Mouse (Mus musculus) liver, embryonic 14.5 days (tissue): ENCODE measurements around the gene Slc12a9.

Experiments
- CTCF ChIP-seq: IDR thresholded peaks from 2 replicates; pipeline ENCODE4 v1.5.1; 2016; ENCODE audit warnings: antibody characterized with exemption, low read depth, control low read depth
- EP300 ChIP-seq: IDR thresholded peaks from 2 replicates; pipeline ENCODE4 v1.6.1; 2016; ENCODE audit warnings: antibody characterized with exemption, low read depth

DNA sequence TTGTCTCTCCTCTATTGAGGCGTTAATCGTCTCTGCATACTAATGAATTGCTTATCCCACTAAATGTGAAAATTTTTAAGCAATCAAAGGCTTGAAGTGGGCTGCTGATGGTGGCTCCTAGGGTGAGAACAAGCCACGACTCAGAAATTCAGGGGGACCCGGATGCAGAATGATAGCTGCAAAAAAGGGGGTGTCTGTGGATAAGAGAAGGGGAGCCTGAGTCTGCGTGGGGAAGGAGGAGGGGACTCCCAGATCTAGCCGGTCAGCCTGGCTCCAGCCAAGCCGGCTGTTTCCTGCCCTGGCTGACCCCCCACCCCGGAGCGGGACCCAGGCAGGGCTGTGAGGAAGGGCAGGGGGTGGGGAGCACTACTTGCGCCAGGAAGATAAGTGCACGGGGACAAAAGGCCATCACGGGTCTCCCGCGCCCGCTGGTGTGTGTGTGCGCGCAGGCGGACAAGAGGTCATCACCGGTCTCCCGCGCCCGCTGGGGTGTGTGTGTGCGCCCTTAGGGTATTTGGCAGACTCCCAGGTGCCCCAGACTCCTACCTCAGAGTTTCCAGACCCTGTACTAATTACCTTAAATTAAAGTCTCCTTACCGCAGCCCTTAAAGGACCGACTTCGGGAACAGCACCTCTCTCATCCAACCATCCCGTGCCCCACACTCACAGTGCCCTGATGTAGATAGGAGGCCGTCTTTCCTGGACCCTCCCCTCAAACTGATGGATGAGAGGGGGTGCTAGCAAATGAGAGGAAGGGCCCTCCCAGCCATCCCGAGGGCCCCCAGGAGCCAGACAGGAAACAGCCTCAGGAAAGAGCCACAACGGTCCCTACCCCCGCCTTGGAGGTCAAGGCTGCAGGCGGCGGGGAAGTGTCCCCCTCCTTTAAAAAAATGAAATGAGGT, 15.3 kb upstream of the Slc12a9 start:
- no peak for TF ChIP-seq CTCF
- no peak for TF ChIP-seq EP300
